9 mouse cellular contexts compared by ENCODE assay signal in the genomic region with DNA sequence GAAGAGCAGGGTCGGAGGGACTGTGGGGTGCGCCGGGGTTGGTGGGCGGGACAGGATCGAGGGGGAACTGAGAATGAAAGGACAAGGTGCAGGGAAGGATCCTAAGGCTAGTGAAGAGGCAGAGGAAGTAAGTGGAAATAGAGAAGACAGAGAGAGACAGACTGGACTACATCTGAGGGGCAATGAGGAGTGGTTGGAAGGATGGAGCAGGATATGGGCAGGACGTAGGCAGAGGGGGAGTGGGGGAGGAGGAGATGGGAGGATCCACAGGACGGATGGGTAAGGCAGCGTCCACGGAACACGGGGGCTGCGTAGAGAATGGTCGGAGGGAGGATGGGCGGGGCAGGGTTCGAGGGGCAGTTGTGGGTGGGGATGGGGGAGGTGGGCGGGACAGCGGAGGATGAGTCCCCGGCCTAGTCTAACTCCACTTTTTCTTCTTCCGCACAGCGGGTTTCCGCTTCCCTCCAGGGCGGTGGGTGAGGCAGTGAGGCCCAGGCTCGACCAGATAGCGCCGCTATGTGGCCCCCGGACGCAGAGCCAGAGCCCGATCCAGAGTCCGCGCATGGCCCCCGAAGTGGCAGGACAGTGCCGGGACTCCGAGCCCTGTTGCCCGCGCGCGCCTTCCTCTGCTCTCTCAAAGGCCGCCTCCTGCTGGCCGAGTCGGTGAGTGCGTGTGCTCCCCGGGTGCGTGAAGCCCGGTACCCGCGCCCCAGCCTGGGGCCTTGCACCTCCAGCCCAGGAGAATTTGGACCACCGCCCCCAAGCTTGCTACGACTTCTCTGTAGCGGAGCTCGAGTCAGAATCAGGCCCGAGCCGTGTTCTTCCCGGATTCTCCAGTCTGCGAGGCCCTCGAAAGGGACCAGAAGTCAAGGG. TPM values are rescaled to one million over a fixed set of nuclear protein-coding genes. Genes with fewer than 3 reads are reported as not detected.
DNase-seq lines count a peak whose midpoint lies in the region; ATAC-seq and TF ChIP-seq lines count a peak whose summit lies in the region.
"Had no signal": no experiment of that assay in that cellular context is flagged by ENCODE, and none has a peak within 500 bp of the region (broad histone marks: within the 10 kb centered on the region; RNA-seq: fewer than 3 reads in every experiment).

No protein-coding gene starts in this region.

- no peaks in the 10 kb centered on the region for H3K9me3 ChIP-seq in ES-Bruce4 (replicated peaks; ENCODE audit: control insufficient read depth, insufficient read depth, low read length, poor library complexity, severe bottlenecking)
- no peaks in the 10 kb centered on the region for H3K9me3 ChIP-seq in forebrain, embryonic 16.5 days (ENCODE audit: control insufficient read depth, low read length)
- H3K9me3 ChIP-seq in neural tube, embryonic 14.5 days (ENCODE audit: control insufficient read depth, low read length): no peaks in the 10 kb centered on the region

- H3K4me3 ChIP-seq in ES-Bruce4 (ENCODE audit: low read depth, low read length): peak overlapping the region; percentile 74
- peak overlapping the region; percentile 69 for H3K4me3 ChIP-seq in forebrain, embryonic 16.5 days (replicated peaks; ENCODE audit: low read length)
- peak overlapping the region; percentile 64 for H3K4me3 ChIP-seq in lung, adult 2 months (replicated peaks; ENCODE audit: extremely low read depth, low read depth, low read length)
- H3K4me3 ChIP-seq in neural tube, embryonic 14.5 days (ENCODE audit: low read depth, low read length): peak overlapping the region; percentile 49

- H3K4me1 ChIP-seq in ES-Bruce4 (ENCODE audit: control insufficient read depth, insufficient read depth, low read length): no peaks in the 10 kb centered on the region
- peaks cover 14% of the 10 kb centered on the region for H3K4me1 ChIP-seq in forebrain, embryonic 16.5 days (replicated peaks; ENCODE audit: control insufficient read depth, insufficient read depth, low read length)
- no peaks in the 10 kb centered on the region; the same call in none of the 2 replicates for H3K4me1 ChIP-seq in lung, adult 2 months (ENCODE audit: control insufficient read depth, insufficient read depth, low read length)
- H3K4me1 ChIP-seq in neural tube, embryonic 14.5 days (ENCODE audit: control insufficient read depth, insufficient read depth, low read length): no peaks in the 10 kb centered on the region

- under 1% methylated on average over 52 of the region's 54 CpGs for WGBS in forebrain, embryonic 16.5 days
- WGBS in lung, adult 2 months: under 1% methylated on average over 52 of the region's 54 CpGs
- WGBS in neural tube, embryonic 14.5 days: under 1% methylated on average over 44 of the region's 54 CpGs

- peak; percentile 39 for TF ChIP-seq CTCF in ES-Bruce4 (IDR thresholded peaks at IDR 0.05; ENCODE audit: low read depth, low read length)
- no peak for TF ChIP-seq CTCF in lung, adult 2 months (IDR thresholded peaks at IDR 0.05; ENCODE audit: insufficient read depth, low read length)

- ATAC-seq in forebrain, embryonic 16.5 days: peak; percentile 77
- ATAC-seq in neural tube, embryonic 14.5 days (ENCODE audit: low read depth): peak; percentile 81

- no peaks in the 10 kb centered on the region for H3K27me3 ChIP-seq in ES-Bruce4 (ENCODE audit: control insufficient read depth, insufficient read depth, low read length, poor library complexity, severe bottlenecking)
- no peaks in the 10 kb centered on the region for H3K27me3 ChIP-seq in forebrain, embryonic 16.5 days (replicated peaks; ENCODE audit: control insufficient read depth, insufficient read depth, low read length)
- no peaks in the 10 kb centered on the region for H3K27me3 ChIP-seq in neural tube, embryonic 14.5 days (ENCODE audit: control insufficient read depth, insufficient read depth, low read length)

- intact Hi-C loops in heart, postnatal 25 days (cut with DNase I): loop anchor here (5.0 to 10.0 kb wide), 3 partner anchors 62 to 196 kb away; a partner anchor contains a TSS

- peak; percentile 34 for DNase-seq in cerebellum, adult 11 months
- DNase-seq in heart, postnatal 25 days (ENCODE audit: low spot score): peak; percentile 75
- DNase-seq in layer of hippocampus, adult 18-20 months (ENCODE audit: low spot score in 2 of 2): peak; percentile 42 to 59
- peak; percentile 65 for DNase-seq in lung, adult 2 months
- DNase-seq in thymus, adult 18-20 months: peak; percentile 62 to 63

- TF ChIP-seq EP300 in ES-Bruce4 (IDR thresholded peaks at IDR 0.05; ENCODE audit: insufficient read depth, low read depth, low read length): no peak

- no peak for TF ChIP-seq POLR2A in ES-Bruce4 (IDR thresholded peaks at IDR 0.05; ENCODE audit: insufficient read depth, low read length)
- TF ChIP-seq POLR2A in lung, adult 2 months (IDR thresholded peaks at IDR 0.05; ENCODE audit: borderline replicate concordance, extremely low read depth, low read depth, low read length): peak; percentile 70; the same call in 1 of the 2 replicates

- peak overlapping the region; percentile 88 for H3K4me2 ChIP-seq in forebrain, embryonic 16.5 days (ENCODE audit: low read length)
- H3K4me2 ChIP-seq in neural tube, embryonic 14.5 days (ENCODE audit: low read depth, low read length): peak overlapping the region; percentile 77

- H3K27ac ChIP-seq in ES-Bruce4 (ENCODE audit: insufficient read depth, low read length): no peak overlapping the region
- peak overlapping the region; percentile 41 for H3K27ac ChIP-seq in forebrain, embryonic 16.5 days (ENCODE audit: low read length)
- peak overlapping the region; percentile 6; the same call in 1 of the 2 replicates for H3K27ac ChIP-seq in neural tube, embryonic 14.5 days (ENCODE audit: low read depth, low read length)

- H3K36me3 ChIP-seq in ES-Bruce4 (ENCODE audit: control insufficient read depth, insufficient read depth, low read length, poor library complexity, severe bottlenecking): no peaks in the 10 kb centered on the region
- H3K36me3 ChIP-seq in forebrain, embryonic 16.5 days (ENCODE audit: control insufficient read depth, insufficient read depth): no peaks in the 10 kb centered on the region
- no peaks in the 10 kb centered on the region for H3K36me3 ChIP-seq in neural tube, embryonic 14.5 days (ENCODE audit: control insufficient read depth, insufficient read depth, low read length)

- peak overlapping the region; percentile 62 for H3K9ac ChIP-seq in ES-Bruce4 (ENCODE audit: low read depth, poor library complexity, severe bottlenecking)
- peak overlapping the region; percentile 77 for H3K9ac ChIP-seq in forebrain, embryonic 16.5 days (replicated peaks; ENCODE audit: low read depth, low read length)
- peak overlapping the region; percentile 54 for H3K9ac ChIP-seq in neural tube, embryonic 14.5 days (replicated peaks; ENCODE audit: low read depth, low read length)

RNA-seq across cellular contexts. Expression of a gene that starts 1.3 kb away (rescaled TPM):
- polyA plus RNA-seq in ES-Bruce4 (2011; ENCODE audit: insufficient read depth, insufficient read length, low read depth, missing spikeins): 20.3 and 22.2 TPM in 2 replicates
- 34.0 and 39.6 TPM in 2 replicates for polyA plus RNA-seq in forebrain, embryonic 16.5 days (2015; fragmentation: Nextera tagmentation; extraction: Ambion mirVana)
- 10 to 100 TPM; 14.6 to 19.4 TPM for total RNA-seq in heart, postnatal 25 days (2021)
- 10 to 100 TPM; 12.0 to 14.2 TPM for total RNA-seq in layer of hippocampus, adult 18-20 months (2021)
- 154 and 173 TPM in 2 replicates for polyA plus RNA-seq in lung, adult 2 months (2012; rRNA removed)
- 23.4 and 42.9 TPM in 2 replicates for polyA plus RNA-seq in neural tube, embryonic 14.5 days (2014; fragmentation: Nextera tagmentation; extraction: Ambion mirVana)

RNA-seq across cellular contexts. Expression of a gene that starts 18.4 kb away (rescaled TPM):
- polyA plus RNA-seq in ES-Bruce4 (2011; ENCODE audit: insufficient read depth, insufficient read length, low read depth, missing spikeins): not detected in 2 replicates
- polyA plus RNA-seq in forebrain, embryonic 16.5 days (2015; fragmentation: Nextera tagmentation; extraction: Ambion mirVana): not detected in 2 replicates
- not detected for total RNA-seq in heart, postnatal 25 days (2021)
- total RNA-seq in layer of hippocampus, adult 18-20 months (2021): not detected
- not detected in 2 replicates for polyA plus RNA-seq in lung, adult 2 months (2012; rRNA removed)
- polyA plus RNA-seq in neural tube, embryonic 14.5 days (2014; fragmentation: Nextera tagmentation; extraction: Ambion mirVana): not detected in 2 replicates
- total RNA-seq: left cerebral cortex, adult 8-10 months had no signal

RNA-seq across cellular contexts. Expression of a gene that starts 19.1 kb away (rescaled TPM):
- polyA plus RNA-seq in ES-Bruce4 (2011; ENCODE audit: insufficient read depth, insufficient read length, low read depth, missing spikeins): not detected in 2 replicates
- polyA plus RNA-seq in forebrain, embryonic 16.5 days (2015; fragmentation: Nextera tagmentation; extraction: Ambion mirVana): not detected in 2 replicates
- total RNA-seq in heart, postnatal 25 days (2021): not detected
- not detected for total RNA-seq in layer of hippocampus, adult 18-20 months (2021)
- not detected in 2 replicates for polyA plus RNA-seq in lung, adult 2 months (2012; rRNA removed)
- not detected in 2 replicates for polyA plus RNA-seq in neural tube, embryonic 14.5 days (2014; fragmentation: Nextera tagmentation; extraction: Ambion mirVana)
- total RNA-seq: left cerebral cortex, adult 8-10 months had no signal

RNA-seq across cellular contexts. Expression of a gene that starts 30.5 kb away (rescaled TPM):
- not detected in 2 replicates for polyA plus RNA-seq in ES-Bruce4 (2011; ENCODE audit: insufficient read depth, insufficient read length, low read depth, missing spikeins)
- polyA plus RNA-seq in forebrain, embryonic 16.5 days (2015; fragmentation: Nextera tagmentation; extraction: Ambion mirVana): not detected in 2 replicates
- total RNA-seq in heart, postnatal 25 days (2021): not detected
- not detected for total RNA-seq in layer of hippocampus, adult 18-20 months (2021)
- not detected in 2 replicates for polyA plus RNA-seq in lung, adult 2 months (2012; rRNA removed)
- not detected in 2 replicates for polyA plus RNA-seq in neural tube, embryonic 14.5 days (2014; fragmentation: Nextera tagmentation; extraction: Ambion mirVana)
- total RNA-seq: left cerebral cortex, adult 8-10 months had no signal

RNA-seq across cellular contexts. Expression of a gene that starts 30.6 kb away (rescaled TPM):
- not detected in 2 replicates for polyA plus RNA-seq in ES-Bruce4 (2011; ENCODE audit: insufficient read depth, insufficient read length, low read depth, missing spikeins)
- polyA plus RNA-seq in forebrain, embryonic 16.5 days (2015; fragmentation: Nextera tagmentation; extraction: Ambion mirVana): not detected in 2 replicates
- not detected for total RNA-seq in heart, postnatal 25 days (2021)
- not detected for total RNA-seq in layer of hippocampus, adult 18-20 months (2021)
- polyA plus RNA-seq in lung, adult 2 months (2012; rRNA removed): not detected in 2 replicates
- not detected in 2 replicates for polyA plus RNA-seq in neural tube, embryonic 14.5 days (2014; fragmentation: Nextera tagmentation; extraction: Ambion mirVana)
- total RNA-seq: left cerebral cortex, adult 8-10 months had no signal
